Mouse (Mus musculus) heart, postnatal 0 days (tissue): ENCODE measurements around the gene Cntn4. TPM values are rescaled to one million over a fixed set of nuclear protein-coding genes. Genes with fewer than 3 reads are reported as not detected.

Source experiments
- ATAC-seq: fragments of 200-750 bp; cut with Nextera tagmentation; 2 replicates; pipeline ENCODE4 v1.8.0; 2017; ENCODE audit warnings: low read depth, moderate number of reproducible peaks, moderate library complexity; ENCODE audit not compliant: insufficient read depth
- DNase-seq: peaks from one replicate; pipeline ENCODE4 v3.0.0-alpha.2; 2016; ENCODE audit warnings: low spot score
- H3K27ac ChIP-seq: fragments of 300-500 bp; sonication (generic); 2 replicates; pipeline ENCODE4 v1.5.1; 2014; ENCODE audit warnings: low read depth, mild to moderate bottlenecking
- H3K27me3 ChIP-seq: fragments of 300-500 bp; sonication (generic); 2 replicates; pipeline ENCODE4 v1.6.1; 2014; ENCODE audit warnings: low read length, mixed read lengths; ENCODE audit not compliant: control insufficient read depth, insufficient read depth
- H3K36me3 ChIP-seq: fragments of 300-500 bp; sonication (generic); replicated peaks from 2 replicates; pipeline ENCODE4 v1.6.1; 2014; ENCODE audit warnings: low read length, mixed read lengths; ENCODE audit not compliant: control insufficient read depth, insufficient read depth
- H3K4me1 ChIP-seq: fragments of 300-500 bp; sonication (generic); 2 replicates; pipeline ENCODE4 v1.6.1; 2014; ENCODE audit warnings: antibody characterized with exemption; ENCODE audit not compliant: control insufficient read depth, insufficient read depth
- H3K4me2 ChIP-seq: fragments of 300-500 bp; sonication (generic); 2 replicates; pipeline ENCODE4 v1.6.1; 2014; ENCODE audit warnings: low read depth, mild to moderate bottlenecking, low read length, moderate library complexity
- H3K4me3 ChIP-seq: fragments of 300-500 bp; sonication (generic); 2 replicates; pipeline ENCODE4 v1.5.1; 2014; ENCODE audit warnings: low read depth, low read length
- H3K9ac ChIP-seq: fragments of 300-500 bp; sonication (generic); replicated peaks from 2 replicates; pipeline ENCODE4 v1.6.1; 2014; ENCODE audit warnings: low read depth, low read length, mixed read lengths
- H3K9me3 ChIP-seq: fragments of 300-500 bp; sonication (generic); replicated peaks from 2 replicates; pipeline ENCODE4 v1.6.1; 2016; ENCODE audit warnings: low read length; ENCODE audit not compliant: control insufficient read depth
- CTCF ChIP-seq: IDR thresholded peaks from 2 replicates; pipeline ENCODE4 v1.5.1; 2016; ENCODE audit warnings: antibody characterized with exemption, control low read depth, low read depth
- EP300 ChIP-seq: IDR thresholded peaks from 2 replicates; pipeline ENCODE4 v1.6.1; 2016; ENCODE audit warnings: antibody characterized with exemption, low read depth
- WGBS: fragments of 180-500 bp; shearing (Covaris S2); extraction: QIAGEN DNeasy Blood & Tissue Kit; methylation state at CpG from one replicate; pipeline ENCODE4 v1.1.7; 2014; 5-methylcytosine and 5-hydroxymethylcytosine counted together
- polyA plus RNA-seq: library from polyadenylated mRNA; unstranded; fragments of >200 nt; fragmentation: Nextera tagmentation; extraction: Ambion mirVana; gene quantifications from 2 replicates; pipeline ENCODE4 v1.2.1, GENCODE M21; 2015
- total RNA-seq: library from RNA; depleted of rRNA; stranded (reverse); fragments of >200 nt; gene quantifications from 2 replicates; pipeline ENCODE4 v1.2.3, GENCODE M21; 2014; ENCODE audit warnings: low replicate concordance

The Cntn4 gene
- total and polyA plus RNA-seq, 2 experiments from 2014 or later = 0.04 to 0.07 TPM

- no peak overlapping the region for H3K9ac ChIP-seq
- H3K4me3 ChIP-seq = no peak overlapping the region
- H3K9me3 ChIP-seq = no peaks in the 10 kb centered on the region
- no peak overlapping the region for H3K4me2 ChIP-seq
- DNase-seq (peak; percentile 8), ATAC-seq (no peak)
- no peak for TF ChIP-seq EP300
- no peak for TF ChIP-seq CTCF
- no peak overlapping the region for H3K27ac ChIP-seq
- no peaks in the 10 kb centered on the region for H3K4me1 ChIP-seq
- H3K36me3 ChIP-seq = no peaks in the 10 kb centered on the region
- no peaks in the 10 kb centered on the region for H3K27me3 ChIP-seq
These were observed 263.1 kb downstream of the Cntn4 start for GRCm38 (mm10) chr6:105940591-105940990.

- ATAC-seq (no peak), DNase-seq (no peak)
- H3K4me1 ChIP-seq = no peaks in the 10 kb centered on the region
- WGBS = 58% methylated on average over 1 of the region's 1 CpGs
- no peak for TF ChIP-seq EP300
- TF ChIP-seq CTCF = no peak
- no peak overlapping the region for H3K27ac ChIP-seq
- no peaks in the 10 kb centered on the region for H3K36me3 ChIP-seq
- H3K9ac ChIP-seq = no peak overlapping the region
- no peaks in the 10 kb centered on the region for H3K9me3 ChIP-seq
- no peak overlapping the region for H3K4me3 ChIP-seq
- H3K27me3 ChIP-seq = no peaks in the 10 kb centered on the region
- H3K4me2 ChIP-seq = no peak overlapping the region
These were observed 314.0 kb downstream of the Cntn4 start for GRCm38 (mm10) chr6:105991492-105991891.

GRCm38 (mm10) chr6:106013018-106013417 is 335.6 kb downstream of the Cntn4 start:
- Histone ChIP-seq H3K9me3 (no peaks in the 10 kb centered on the region), H3K9ac (no peak overlapping the region), H3K4me3 (no peak overlapping the region), H3K4me2 (no peak overlapping the region), H3K27me3 (no peaks in the 10 kb centered on the region), H3K4me1 (no peaks in the 10 kb centered on the region), H3K36me3 (no peaks in the 10 kb centered on the region), H3K27ac (no peak overlapping the region)
- DNase-seq (no peak), ATAC-seq (no peak)
- no peak for TF ChIP-seq EP300
- 67% methylated on average over 5 of the region's 5 CpGs for WGBS

GRCm38 (mm10) chr6:106015126-106015525 is 337.7 kb downstream of the Cntn4 start:
- H3K9ac ChIP-seq = no peak overlapping the region
- no peaks in the 10 kb centered on the region for H3K4me1 ChIP-seq
- H3K27ac ChIP-seq = no peak overlapping the region
- DNase-seq = no peak
- no peak for ATAC-seq
- H3K27me3 ChIP-seq = no peaks in the 10 kb centered on the region
- no peak for TF ChIP-seq EP300
- no peak for TF ChIP-seq CTCF
- H3K36me3 ChIP-seq = no peaks in the 10 kb centered on the region
- H3K4me3 ChIP-seq = no peak overlapping the region
- no peaks in the 10 kb centered on the region for H3K9me3 ChIP-seq
- 86% methylated on average over 1 of the region's 1 CpGs for WGBS
- H3K4me2 ChIP-seq = no peak overlapping the region

GRCm38 (mm10) chr6:106048878-106049277 is 371.4 kb downstream of the Cntn4 start:
- H3K9me3 ChIP-seq = no peaks in the 10 kb centered on the region
- TF ChIP-seq EP300 = no peak
- TF ChIP-seq CTCF = no peak
- no peak overlapping the region for H3K27ac ChIP-seq
- no peaks in the 10 kb centered on the region for H3K27me3 ChIP-seq
- no peak for ATAC-seq
- H3K9ac ChIP-seq = no peak overlapping the region
- no peak overlapping the region for H3K4me3 ChIP-seq
- H3K36me3 ChIP-seq = no peaks in the 10 kb centered on the region
- no peak overlapping the region for H3K4me2 ChIP-seq
- 72% methylated on average over 2 of the region's 2 CpGs for WGBS
- no peaks in the 10 kb centered on the region for H3K4me1 ChIP-seq
- no peak for DNase-seq

- no peak for DNase-seq
- Histone ChIP-seq H3K9me3 (no peaks in the 10 kb centered on the region), H3K27me3 (no peaks in the 10 kb centered on the region), H3K36me3 (no peaks in the 10 kb centered on the region), H3K27ac (no peak overlapping the region), H3K4me1 (no peaks in the 10 kb centered on the region), H3K4me3 (no peak overlapping the region), H3K4me2 (no peak overlapping the region), H3K9ac (no peak overlapping the region)
- 36% methylated on average over 1 of the region's 1 CpGs for WGBS
- TF ChIP-seq CTCF (no peak), EP300 (no peak)
- ATAC-seq = no peak
These were observed 378.7 kb downstream of the Cntn4 start for GRCm38 (mm10) chr6:106056123-106056522.
